Mouse (Mus musculus): ENCODE measurements around the gene Bcl7c. TPM values are rescaled to one million over a fixed set of nuclear protein-coding genes. Genes with fewer than 3 reads are reported as not detected.

Bcl7c gene
- total and polyA plus RNA-seq, 2 experiments from 2014 or later, result 49.2 to 131 TPM

DNA sequence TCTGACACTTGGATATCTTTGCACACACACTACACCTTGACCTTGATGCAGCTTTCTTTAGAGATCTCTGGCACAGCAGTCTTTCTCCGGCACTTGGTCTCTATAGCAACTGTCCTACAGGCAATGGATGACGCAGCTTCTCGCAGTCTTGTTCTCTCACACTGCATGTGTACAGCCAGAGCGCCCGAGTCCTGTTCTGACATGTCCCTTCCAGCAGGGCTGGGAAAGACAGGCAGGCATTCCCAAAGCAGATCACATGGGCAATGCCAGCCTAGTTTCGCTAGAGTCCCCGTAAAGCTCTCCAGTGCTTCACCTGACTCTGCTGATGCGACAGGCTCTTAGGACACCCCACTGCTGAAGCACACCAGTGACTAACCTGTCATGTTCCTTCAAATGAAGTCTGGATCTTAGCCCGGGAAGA is 33.3 kb downstream of the Bcl7c start:
- peak overlapping the region; percentile 69 for H3K27ac ChIP-seq (ENCODE audit: low read depth, low read length)
- H3K9ac ChIP-seq (replicated peaks; ENCODE audit: low read length, poor library complexity, severe bottlenecking), result no peak overlapping the region
- DNase-seq (ENCODE audit: low spot score) (peak; percentile 58), ATAC-seq (ENCODE audit: low FRiP score) (peak; percentile 78)
- TF ChIP-seq CTCF (IDR thresholded peaks at IDR 0.05), result no peak
- H3K4me1 ChIP-seq (ENCODE audit: insufficient read depth, low read length), result no peaks in the 10 kb centered on the region
- no peaks in the 10 kb centered on the region for H3K27me3 ChIP-seq (ENCODE audit: insufficient read depth, low read length)
- no peak overlapping the region for H3K4me2 ChIP-seq (ENCODE audit: low read depth, low read length, poor library complexity, severe bottlenecking)
- no peaks in the 10 kb centered on the region for H3K9me3 ChIP-seq (ENCODE audit: low read length)
- peaks cover 8% of the 10 kb centered on the region; the same call in 1 of the 2 replicates for H3K36me3 ChIP-seq (ENCODE audit: insufficient read depth, low read length)
- 64% methylated on average over 9 of the region's 9 CpGs for WGBS
- no peak overlapping the region for H3K4me3 ChIP-seq (ENCODE audit: low read depth, low read length)

DNA sequence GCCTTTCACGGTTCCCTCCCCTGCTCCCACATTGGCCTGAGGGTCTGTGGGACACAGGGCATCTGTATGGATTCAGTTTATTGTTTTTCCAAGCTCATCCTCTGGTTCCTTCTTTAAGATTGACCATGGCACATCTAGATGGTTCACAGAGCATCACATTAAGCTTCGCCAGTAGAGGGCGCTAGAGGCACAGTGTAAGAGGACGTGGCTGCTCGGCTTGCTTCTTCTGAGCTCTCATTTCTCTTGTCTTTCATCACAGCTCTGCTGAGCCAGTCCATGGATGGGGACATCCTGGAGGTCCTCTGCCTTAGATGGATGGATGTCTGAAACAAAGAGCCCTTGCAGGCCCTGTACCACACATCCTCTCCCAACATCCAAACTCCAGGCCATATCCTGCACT is 33.8 kb downstream of the Bcl7c start:
- peak overlapping the region; percentile 69 for H3K27ac ChIP-seq (ENCODE audit: low read depth, low read length)

DNA sequence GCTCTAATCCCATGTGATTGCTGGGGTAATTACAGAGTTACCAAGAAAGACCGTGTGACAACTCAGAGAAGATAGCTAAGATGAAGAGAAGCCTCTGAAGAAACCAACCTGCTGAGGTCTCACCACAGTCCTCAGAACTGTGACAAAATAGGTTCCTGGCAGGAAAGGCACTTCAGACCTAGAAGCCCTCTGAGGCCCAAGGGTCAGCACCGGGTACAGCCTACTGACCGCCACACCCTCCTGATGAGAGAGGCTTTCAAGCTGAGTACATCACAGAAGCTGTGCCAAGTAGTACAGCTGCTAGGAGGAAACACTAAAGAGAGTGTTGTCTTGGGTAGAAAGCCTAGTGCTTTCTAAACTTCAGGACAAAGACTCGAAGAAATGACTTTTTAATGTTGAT is 36.0 kb downstream of the Bcl7c start:
- Histone ChIP-seq H3K4me1 (ENCODE audit: insufficient read depth, low read length) (no peaks in the 10 kb centered on the region), H3K27me3 (ENCODE audit: insufficient read depth, low read length) (no peaks in the 10 kb centered on the region), H3K4me2 (ENCODE audit: low read depth, low read length, poor library complexity, severe bottlenecking) (no peak overlapping the region), H3K4me3 (ENCODE audit: low read depth, low read length) (no peak overlapping the region), H3K9ac (replicated peaks; ENCODE audit: low read length, poor library complexity, severe bottlenecking) (no peak overlapping the region), H3K36me3 (ENCODE audit: insufficient read depth, low read length) (peaks cover 4% of the 10 kb centered on the region; the same call in 1 of the 2 replicates), H3K27ac (ENCODE audit: low read depth, low read length) (no peak overlapping the region), H3K9me3 (ENCODE audit: low read length) (no peaks in the 10 kb centered on the region)
- no peak for DNase-seq (ENCODE audit: low spot score)
- no peak for ATAC-seq (ENCODE audit: low FRiP score)
- no peak for TF ChIP-seq CTCF (IDR thresholded peaks at IDR 0.05)
- 72% methylated on average over 4 of the region's 4 CpGs for WGBS

More for the DNA sequence above, 33.8 kb downstream of the Bcl7c start:
- no peak overlapping the region for H3K4me3 ChIP-seq (ENCODE audit: low read depth, low read length)
- H3K4me1 ChIP-seq (ENCODE audit: insufficient read depth, low read length), result no peaks in the 10 kb centered on the region
- H3K9me3 ChIP-seq (ENCODE audit: low read length), result no peaks in the 10 kb centered on the region
- peak; percentile 81 for ATAC-seq (ENCODE audit: low FRiP score)
- H3K27me3 ChIP-seq (ENCODE audit: insufficient read depth, low read length), result no peaks in the 10 kb centered on the region
- DNase-seq (ENCODE audit: low spot score), result peak; percentile 96
- H3K36me3 ChIP-seq (ENCODE audit: insufficient read depth, low read length), result peaks cover 8% of the 10 kb centered on the region; the same call in 1 of the 2 replicates
- under 1% methylated on average over 5 of the region's 5 CpGs for WGBS
- H3K4me2 ChIP-seq (ENCODE audit: low read depth, low read length, poor library complexity, severe bottlenecking), result no peak overlapping the region
- no peak overlapping the region for H3K9ac ChIP-seq (replicated peaks; ENCODE audit: low read length, poor library complexity, severe bottlenecking)
- TF ChIP-seq CTCF (IDR thresholded peaks at IDR 0.05), result peak; percentile 97

DNA sequence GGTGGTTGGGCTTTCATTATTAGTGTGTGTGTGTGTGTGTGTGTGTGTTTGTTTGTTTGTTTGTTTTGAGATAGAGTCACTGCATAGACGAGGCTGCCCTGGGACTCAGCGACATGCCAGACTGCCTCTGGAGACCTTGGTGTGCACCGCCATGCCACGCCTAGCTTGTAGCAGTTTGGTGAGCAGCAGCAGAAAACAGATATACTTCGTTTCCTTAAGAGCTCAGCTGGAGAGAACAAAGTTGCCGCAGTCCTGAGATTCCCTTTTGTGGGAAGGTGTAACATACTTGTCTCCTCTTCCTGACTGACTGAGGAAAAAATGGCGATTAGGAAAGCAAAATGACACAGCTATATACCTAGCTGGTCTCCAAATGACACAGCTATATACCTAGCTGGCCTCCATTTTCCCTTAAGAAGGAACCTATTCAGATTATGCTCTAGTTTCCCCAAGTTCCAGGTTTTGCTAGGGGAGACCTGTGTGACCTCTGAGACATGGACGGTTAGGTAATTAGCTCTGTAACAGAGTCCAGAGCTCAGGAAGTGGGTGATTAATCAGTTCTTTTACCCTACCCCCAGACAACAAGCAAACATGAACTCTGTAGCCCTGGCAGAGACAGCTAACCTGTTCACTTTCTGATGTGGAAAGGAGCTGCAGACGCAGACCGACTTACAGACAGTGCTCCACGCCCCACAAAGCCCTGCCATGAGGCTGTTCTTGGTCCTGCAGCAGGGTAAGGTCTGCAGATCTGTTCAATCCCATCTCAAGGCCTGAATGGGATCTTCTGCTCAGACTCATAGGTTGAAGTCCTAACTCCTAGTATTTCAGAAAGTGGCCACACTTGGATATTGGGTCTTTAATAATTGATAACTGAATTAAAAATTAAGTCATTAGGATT is 36.6 kb downstream of the Bcl7c start:
- Histone ChIP-seq H3K27me3 (ENCODE audit: insufficient read depth, low read length) (no peaks in the 10 kb centered on the region), H3K9me3 (ENCODE audit: low read length) (no peaks in the 10 kb centered on the region), H3K4me1 (ENCODE audit: insufficient read depth, low read length) (no peaks in the 10 kb centered on the region), H3K4me2 (ENCODE audit: low read depth, low read length, poor library complexity, severe bottlenecking) (no peak overlapping the region), H3K36me3 (ENCODE audit: insufficient read depth, low read length) (no peaks in the 10 kb centered on the region; the same call in 1 of the 2 replicates), H3K27ac (ENCODE audit: low read depth, low read length) (no peak overlapping the region), H3K9ac (replicated peaks; ENCODE audit: low read length, poor library complexity, severe bottlenecking) (no peak overlapping the region), H3K4me3 (ENCODE audit: low read depth, low read length) (no peak overlapping the region)
- TF ChIP-seq CTCF (IDR thresholded peaks at IDR 0.05), result no peak
- ATAC-seq (ENCODE audit: low FRiP score) (no peak), DNase-seq (ENCODE audit: low spot score) (no peak)
- 86% methylated on average over 11 of the region's 11 CpGs for WGBS

DNA sequence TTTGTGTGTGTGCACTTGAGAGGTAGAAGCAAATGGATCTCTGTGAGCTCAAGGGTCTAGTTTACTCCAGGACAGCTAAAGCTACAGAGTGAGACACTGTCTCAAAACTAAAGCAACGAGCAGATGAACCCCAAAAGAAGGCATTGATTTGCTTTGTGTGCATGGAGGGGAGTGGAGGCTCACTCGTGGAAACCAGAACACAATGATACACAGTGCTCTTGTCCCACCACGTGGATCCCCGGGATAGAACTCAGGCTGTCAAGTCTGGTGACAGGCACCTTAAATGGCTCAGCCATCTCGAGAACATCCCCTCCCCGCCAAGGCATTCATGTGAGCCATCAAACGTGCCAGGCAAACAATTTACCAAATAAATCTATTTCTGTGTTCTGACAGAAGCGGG is 41.6 kb downstream of the Bcl7c start:
- H3K9me3 ChIP-seq (ENCODE audit: low read length), result no peaks in the 10 kb centered on the region
- no peak overlapping the region for H3K9ac ChIP-seq (replicated peaks; ENCODE audit: low read length, poor library complexity, severe bottlenecking)
- H3K27ac ChIP-seq (ENCODE audit: low read depth, low read length), result no peak overlapping the region
- no peak overlapping the region for H3K4me2 ChIP-seq (ENCODE audit: low read depth, low read length, poor library complexity, severe bottlenecking)
- no peaks in the 10 kb centered on the region for H3K4me1 ChIP-seq (ENCODE audit: insufficient read depth, low read length)
- DNase-seq (ENCODE audit: low spot score), result no peak
- H3K27me3 ChIP-seq (ENCODE audit: insufficient read depth, low read length), result no peaks in the 10 kb centered on the region
- no peak for TF ChIP-seq CTCF (IDR thresholded peaks at IDR 0.05)
- WGBS, result 76% methylated on average over 8 of the region's 8 CpGs
- no peak overlapping the region for H3K4me3 ChIP-seq (ENCODE audit: low read depth, low read length)
- no peak for ATAC-seq (ENCODE audit: low FRiP score)
- peaks cover 38% of the 10 kb centered on the region for H3K36me3 ChIP-seq (ENCODE audit: insufficient read depth, low read length)

DNA sequence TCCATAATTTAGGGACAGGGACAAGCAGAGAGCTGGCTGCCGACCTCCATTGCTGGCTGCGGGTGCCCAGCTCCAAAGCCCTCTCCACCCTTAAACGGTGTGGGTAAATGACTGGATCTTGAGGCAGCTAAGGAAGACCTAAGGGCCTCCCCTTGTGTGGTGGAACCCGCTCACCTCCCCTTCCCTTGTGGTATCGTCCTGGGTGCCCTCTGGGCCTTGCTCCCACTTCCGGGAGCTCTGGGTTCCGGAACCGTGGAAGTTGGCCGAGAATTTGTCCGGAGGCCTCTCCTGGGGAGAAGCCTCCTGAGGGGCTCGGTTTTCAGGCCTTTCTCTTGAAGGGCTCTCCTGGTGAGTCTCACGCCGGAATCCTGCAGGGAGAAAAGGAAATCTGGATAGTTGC is 42.1 kb downstream of the Bcl7c start:
- no peak overlapping the region for H3K27ac ChIP-seq (ENCODE audit: low read depth, low read length)
- no peaks in the 10 kb centered on the region for H3K4me1 ChIP-seq (ENCODE audit: insufficient read depth, low read length)
- DNase-seq (ENCODE audit: low spot score), result no peak
- no peak overlapping the region for H3K4me2 ChIP-seq (ENCODE audit: low read depth, low read length, poor library complexity, severe bottlenecking)
- H3K27me3 ChIP-seq (ENCODE audit: insufficient read depth, low read length), result no peaks in the 10 kb centered on the region
- TF ChIP-seq CTCF (IDR thresholded peaks at IDR 0.05), result no peak
- ATAC-seq (ENCODE audit: low FRiP score), result no peak
- peaks cover 41% of the 10 kb centered on the region for H3K36me3 ChIP-seq (ENCODE audit: insufficient read depth, low read length)
- H3K4me3 ChIP-seq (ENCODE audit: low read depth, low read length), result no peak overlapping the region
- WGBS, result 91% methylated on average over 13 of the region's 13 CpGs
- H3K9me3 ChIP-seq (ENCODE audit: low read length), result no peaks in the 10 kb centered on the region
- H3K9ac ChIP-seq (replicated peaks; ENCODE audit: low read length, poor library complexity, severe bottlenecking), result no peak overlapping the region

Data from midbrain, postnatal 0 days (tissue).